Comparison of ENCODE assay signal across 9 mouse cellular contexts in the genomic region with DNA sequence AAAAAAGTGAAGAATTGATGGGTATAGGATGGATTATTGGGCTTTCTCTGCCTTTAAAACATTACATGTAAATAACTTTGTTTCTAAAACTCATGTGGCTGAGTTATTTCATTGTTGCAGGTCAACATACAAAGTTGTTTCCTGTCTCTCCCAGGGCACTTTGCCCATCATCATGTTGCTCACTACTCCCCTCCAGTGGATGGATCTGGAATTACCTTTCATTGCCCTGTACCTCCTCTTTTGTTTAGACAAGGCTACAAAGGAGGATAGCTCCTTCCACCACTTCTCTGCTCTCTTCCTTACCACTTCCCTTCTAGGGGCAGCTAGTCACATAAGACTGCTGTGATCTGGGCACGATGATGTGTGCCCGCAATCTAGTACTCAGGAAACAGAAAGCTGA. TPM values are rescaled to one million over a fixed set of nuclear protein-coding genes. Genes with fewer than 3 reads are reported as not detected.
DNase-seq lines count a peak whose midpoint lies in the region; ATAC-seq and TF ChIP-seq lines count a peak whose summit lies in the region.
"Had no signal": no experiment of that assay in that cellular context is flagged by ENCODE, and none has a peak within 500 bp of the region (broad histone marks: within the 10 kb centered on the region; RNA-seq: fewer than 3 reads in every experiment).

No protein-coding gene starts in this region.

- POLR2A ChIA-PET in Patski (lab: Charles Lee): interaction anchor here (1.3 kb wide), 1 partner anchor 17 kb away, joined by 3 read pairs; no protein-coding TSS in a partner anchor

- in situ Hi-C loops in Patski (cut with MboI; ENCODE audit: low pct_unique_long_range_greater_than_20kb): loop anchor here (5.0 kb wide), 1 partner anchor 58 kb away; no protein-coding TSS in a partner anchor

- intact Hi-C loops in heart, postnatal 25 days (cut with DNase I): loop anchor here (1.0 to 5.0 kb wide), 4 partner anchors 59 to 232 kb away; a partner anchor contains a TSS
- intact Hi-C loops in gastrocnemius, postnatal 36 days (cut with DNase I): loop anchor here (5.0 kb wide), 2 partner anchors 58 to 82 kb away; no protein-coding TSS in a partner anchor

- H3K27me3 ChIP-seq in Patski: no peaks in the 10 kb centered on the region
- H3K27me3 ChIP-seq: limb, embryonic 15.5 days had no signal

- CTCF ChIA-PET in Patski (lab: Charles Lee): interaction anchor here (0.6 to 2.6 kb wide), 8 partner anchors 10 to 94 kb away, joined by 3 to 13 read pairs (median 3); no protein-coding TSS in a partner anchor

- ATAC-seq in Patski: no peak

- DNase-seq in heart, adult 11 months: peak; percentile 93
- DNase-seq in heart, postnatal 25 days (ENCODE audit: low spot score): no peak
- DNase-seq in Patski (ENCODE audit: low read depth, low spot score): no peak
- DNase-seq in cerebellum, adult 9-10 months: peak; percentile 87
- peak; percentile 36 to 41 for DNase-seq in gastrocnemius, postnatal 36 days
- peak; percentile 78 for DNase-seq in layer of hippocampus, adult 9-10 months (ENCODE audit: low spot score)
- peak; percentile 35 to 87 for DNase-seq in lung, postnatal 4 days
- peak; percentile 56 to 81 for DNase-seq in spleen, postnatal 14 days (ENCODE audit: low spot score in 2 of 2)

- peak; percentile 79 for TF ChIP-seq CTCF in Patski (IDR thresholded peaks at IDR 0.05)

RNA-seq across cellular contexts. Expression of a gene that starts 7.7 kb away (rescaled TPM):
- total RNA-seq in heart, postnatal 25 days (2021): not detected
- polyA plus RNA-seq in Patski (2021): 27.9 TPM
- under 1 TPM; 0.13 to 0.27 TPM for total RNA-seq in gastrocnemius, postnatal 36 days (2021)

Comparison
In these comparisons a context has a peak if more than half of its experiments do, and no peak if none do; other contexts are left out.
1. DNase-seq: peak in heart, adult 11 months (single experiment), cerebellum, adult 9-10 months (single experiment), gastrocnemius, postnatal 36 days (2 of 2), layer of hippocampus, adult 9-10 months (single experiment), lung, postnatal 4 days (2 of 2) and spleen, postnatal 14 days (2 of 2); none in heart, postnatal 25 days (single experiment) and Patski (single experiment).